Mouse (Mus musculus): ENCODE data around the gene Lnx1. TPM values are rescaled to one million over a fixed set of nuclear protein-coding genes. Genes with fewer than 3 reads are reported as not detected.

The Lnx1 gene
- polyA plus RNA-seq, 1 experiment from 2014 or later = 0.80 TPM

DNA sequence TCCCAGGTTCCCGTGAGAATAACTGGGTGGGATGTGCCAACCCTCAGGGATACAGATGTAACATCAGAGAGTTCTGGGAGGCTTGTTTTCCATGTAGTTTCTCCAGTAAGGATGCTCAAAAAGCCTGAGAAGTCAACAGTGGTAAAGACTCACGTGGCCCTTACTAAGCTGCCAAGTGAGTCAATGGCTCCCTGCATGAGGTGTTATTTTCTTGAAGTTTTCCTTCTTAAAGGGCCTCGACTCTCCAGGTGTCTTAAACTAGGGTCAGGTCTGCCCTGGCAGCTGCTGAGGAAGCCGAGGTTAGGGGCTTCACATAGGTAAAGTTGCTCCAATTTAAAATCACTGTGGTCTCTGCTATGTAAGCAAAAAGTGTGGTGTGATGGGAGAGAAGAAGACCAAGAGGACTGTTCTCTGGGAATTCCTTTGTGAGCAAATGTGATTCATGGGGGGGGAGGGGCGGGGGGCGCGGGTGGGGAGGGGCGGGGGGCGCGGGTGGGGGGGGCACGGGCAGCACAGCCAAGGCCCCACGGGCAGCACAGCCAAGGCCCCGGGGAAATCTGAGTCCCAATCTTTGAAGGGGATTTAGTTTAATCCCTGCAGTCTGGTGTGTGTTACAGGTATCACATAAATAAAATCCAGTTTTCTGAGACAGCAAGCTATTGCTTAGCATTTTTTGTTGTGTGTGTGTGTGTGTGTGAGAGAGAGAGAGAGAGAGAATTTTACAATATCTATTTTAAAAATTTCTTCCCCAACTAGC is 84.7 kb downstream of the Lnx1 start:
- no peak overlapping the region for H3K4me3 ChIP-seq (replicated peaks)
- WGBS = 70% methylated on average over 9 of the region's 13 CpGs
- no peak for ATAC-seq (ENCODE audit: low FRiP score)
- no peaks in the 10 kb centered on the region for H3K9me3 ChIP-seq
- H3K36me3 ChIP-seq (replicated peaks) = no peaks in the 10 kb centered on the region
- no peak overlapping the region for H3K9ac ChIP-seq
- peaks cover 7% of the 10 kb centered on the region; the same call in 1 of the 2 replicates for H3K4me1 ChIP-seq
- H3K27ac ChIP-seq = 0 out of 2 replicates have a peak overlapping the region, but pooled peaks have one; percentile 42
- no peaks in the 10 kb centered on the region for H3K27me3 ChIP-seq
- no peak overlapping the region for H3K4me2 ChIP-seq

DNA sequence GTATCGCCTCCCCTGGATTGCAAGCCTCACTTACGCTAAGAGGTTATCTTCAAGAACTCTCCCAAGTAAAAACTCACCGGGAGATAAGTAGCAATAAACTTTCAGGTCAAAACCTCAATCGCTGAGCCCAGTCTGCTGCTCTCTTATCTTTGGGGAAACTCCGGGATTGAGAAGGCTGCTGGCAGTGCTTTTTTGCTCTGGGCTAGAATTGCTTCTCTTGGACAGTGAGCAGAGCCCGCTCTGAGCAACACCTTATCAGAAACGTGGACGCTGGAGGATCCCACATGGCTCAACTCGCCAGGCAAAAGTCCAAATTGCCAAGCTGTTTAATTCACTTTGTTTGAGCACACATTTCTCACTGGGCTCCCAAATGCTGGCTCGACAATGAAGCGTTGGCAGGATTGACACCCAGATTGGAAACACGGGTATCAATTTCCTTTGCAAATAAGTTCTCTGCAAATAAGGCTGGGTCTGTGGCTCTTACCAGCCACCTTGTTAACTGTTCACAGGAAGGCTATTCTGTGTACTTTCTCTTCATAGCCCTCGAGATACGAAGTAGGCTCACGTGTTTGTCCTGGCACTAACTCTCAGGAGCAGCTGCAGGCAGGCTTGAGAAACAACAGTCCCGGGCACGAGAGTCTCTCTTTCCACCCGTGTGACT is 89.1 kb downstream of the Lnx1 start:
- H3K4me2 ChIP-seq = no peak overlapping the region
- no peak overlapping the region for H3K4me3 ChIP-seq (replicated peaks)
- H3K27me3 ChIP-seq = no peaks in the 10 kb centered on the region
- WGBS = 82% methylated on average over 18 of the region's 18 CpGs
- ATAC-seq (ENCODE audit: low FRiP score) = no peak
- no peaks in the 10 kb centered on the region for H3K36me3 ChIP-seq (replicated peaks)
- no peak overlapping the region for H3K27ac ChIP-seq
- no peaks in the 10 kb centered on the region for H3K4me1 ChIP-seq
- H3K9ac ChIP-seq = no peak overlapping the region
- H3K9me3 ChIP-seq = no peaks in the 10 kb centered on the region

DNA sequence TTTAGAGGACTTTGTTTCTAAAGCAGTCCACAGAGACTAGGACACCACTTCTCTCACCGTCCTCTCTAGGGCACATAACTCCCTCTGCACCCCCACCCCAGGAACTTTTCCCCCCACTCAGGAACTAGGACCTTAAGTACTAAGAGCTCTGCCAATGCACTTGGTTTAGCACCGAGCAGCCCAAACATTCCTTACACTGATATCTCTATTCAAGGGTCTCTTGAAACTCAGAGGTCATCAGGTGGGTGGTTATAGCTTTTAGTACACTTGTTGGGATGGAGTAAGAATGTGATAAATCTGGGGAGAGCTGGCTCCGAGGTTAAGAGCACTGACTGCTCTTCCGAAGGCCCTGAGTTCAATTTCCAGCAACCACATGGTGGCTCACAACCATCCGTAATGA is 90.0 kb downstream of the Lnx1 start:
- no peak overlapping the region for H3K4me2 ChIP-seq
- no peaks in the 10 kb centered on the region for H3K4me1 ChIP-seq
- no peaks in the 10 kb centered on the region for H3K36me3 ChIP-seq (replicated peaks)
- H3K9me3 ChIP-seq = no peaks in the 10 kb centered on the region
- H3K9ac ChIP-seq = no peak overlapping the region
- no peak overlapping the region for H3K27ac ChIP-seq
- no peak overlapping the region for H3K4me3 ChIP-seq (replicated peaks)
- 89% methylated on average over 5 of the region's 5 CpGs for WGBS
- H3K27me3 ChIP-seq = no peaks in the 10 kb centered on the region
- ATAC-seq (ENCODE audit: low FRiP score) = no peak

DNA sequence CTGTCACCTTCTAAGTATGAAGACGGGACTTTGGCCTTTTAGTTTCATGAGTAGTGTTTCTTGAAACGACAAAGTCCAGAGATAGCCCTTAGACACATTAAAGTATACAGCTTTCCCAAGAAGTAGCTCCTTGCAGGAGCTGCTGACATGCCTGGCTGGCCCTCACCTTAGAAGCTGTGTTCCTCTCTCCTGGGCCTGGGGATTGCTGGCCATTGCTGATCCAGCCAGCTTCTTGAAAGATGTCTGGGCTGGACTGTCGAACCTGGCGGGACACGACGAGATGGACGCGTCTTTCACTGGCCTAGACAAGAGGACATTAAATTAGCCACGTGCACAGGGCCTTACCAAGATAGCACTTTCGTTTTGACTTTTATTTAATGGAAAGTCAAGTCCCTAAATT is 92.2 kb downstream of the Lnx1 start:
- no peaks in the 10 kb centered on the region for H3K9me3 ChIP-seq
- H3K4me2 ChIP-seq = no peak overlapping the region
- no peak for ATAC-seq (ENCODE audit: low FRiP score)
- no peak overlapping the region for H3K9ac ChIP-seq
- H3K4me1 ChIP-seq = no peaks in the 10 kb centered on the region
- no peaks in the 10 kb centered on the region for H3K27me3 ChIP-seq
- no peak overlapping the region for H3K27ac ChIP-seq
- 86% methylated on average over 10 of the region's 10 CpGs for WGBS
- H3K4me3 ChIP-seq (replicated peaks) = no peak overlapping the region
- no peaks in the 10 kb centered on the region for H3K36me3 ChIP-seq (replicated peaks)

DNA sequence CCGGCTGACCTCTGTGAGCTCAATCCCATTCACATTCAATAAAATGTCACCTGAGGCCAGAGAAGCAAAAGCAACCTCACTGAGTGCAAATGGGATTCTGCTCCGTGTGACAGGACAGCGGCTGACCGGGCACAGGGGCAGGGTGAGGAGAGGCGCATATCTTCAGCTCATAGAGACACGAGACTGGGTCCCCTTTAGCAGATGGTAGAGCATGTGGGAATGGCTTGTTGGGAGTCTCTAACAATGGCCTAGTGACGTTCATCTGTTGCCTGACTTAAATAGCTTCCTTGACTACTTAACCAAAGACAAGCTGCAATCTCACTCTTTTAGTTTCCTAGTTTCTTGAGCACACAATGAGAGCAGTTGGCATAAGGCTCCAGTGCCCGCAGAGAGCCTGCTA is 96.5 kb downstream of the Lnx1 start:
- Histone ChIP-seq H3K27me3 (no peaks in the 10 kb centered on the region), H3K27ac (no peak overlapping the region), H3K9me3 (no peaks in the 10 kb centered on the region), H3K4me1 (no peaks in the 10 kb centered on the region), H3K9ac (no peak overlapping the region), H3K4me3 (replicated peaks) (no peak overlapping the region), H3K4me2 (no peak overlapping the region), H3K36me3 (replicated peaks) (no peaks in the 10 kb centered on the region)
- ATAC-seq (ENCODE audit: low FRiP score) = no peak
- WGBS = 85% methylated on average over 8 of the region's 8 CpGs

DNA sequence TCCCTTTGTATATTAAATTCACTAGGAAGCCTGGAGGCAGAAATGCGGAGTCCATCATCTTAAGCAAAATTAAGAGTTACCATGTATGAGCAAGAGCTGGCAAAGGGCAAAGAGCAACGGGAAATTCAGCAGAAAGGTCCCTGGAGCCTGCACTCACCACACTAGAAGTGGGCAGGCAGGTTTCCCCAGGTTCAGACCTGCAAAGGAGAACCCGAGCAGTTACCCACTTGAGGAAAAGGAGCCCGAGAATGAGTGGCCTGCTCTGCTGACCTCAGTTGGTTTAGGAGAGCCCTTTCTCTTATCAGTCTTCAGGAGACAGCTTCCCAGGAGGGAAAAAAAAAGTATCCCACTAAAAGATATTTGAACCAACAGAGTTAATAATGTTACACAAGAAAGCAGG is 99.4 kb downstream of the Lnx1 start:
- no peak overlapping the region for H3K4me2 ChIP-seq
- no peaks in the 10 kb centered on the region for H3K4me1 ChIP-seq
- no peaks in the 10 kb centered on the region for H3K9me3 ChIP-seq
- 80% methylated on average over 4 of the region's 4 CpGs for WGBS
- H3K4me3 ChIP-seq (replicated peaks) = no peak overlapping the region
- peaks cover 9% of the 10 kb centered on the region for H3K36me3 ChIP-seq (replicated peaks)
- ATAC-seq (ENCODE audit: low FRiP score) = no peak
- H3K27me3 ChIP-seq = no peaks in the 10 kb centered on the region
- H3K27ac ChIP-seq = no peak overlapping the region
- H3K9ac ChIP-seq = no peak overlapping the region

DNA sequence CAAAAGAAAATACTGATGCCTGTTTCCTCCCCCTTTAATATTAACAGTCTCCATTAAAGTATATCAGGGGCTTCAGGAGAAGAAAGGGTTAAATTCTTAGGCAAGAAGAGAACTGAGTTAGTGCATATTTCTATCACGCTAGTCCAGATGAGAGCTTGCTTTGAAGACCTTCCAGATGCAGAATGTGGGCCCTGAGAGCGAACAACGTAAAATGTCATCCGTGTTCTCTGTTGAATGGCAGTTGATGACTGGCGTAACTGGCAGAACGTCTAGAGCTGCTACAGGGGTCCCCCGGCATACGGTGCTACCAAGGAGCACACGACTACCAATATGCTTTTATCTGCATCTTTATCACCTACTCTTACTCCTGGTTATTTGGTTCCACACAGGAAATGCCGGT is 100.3 kb downstream of the Lnx1 start:
- no peak overlapping the region for H3K9ac ChIP-seq
- WGBS = 90% methylated on average over 10 of the region's 10 CpGs
- no peaks in the 10 kb centered on the region for H3K9me3 ChIP-seq
- no peaks in the 10 kb centered on the region for H3K27me3 ChIP-seq
- peaks cover 15% of the 10 kb centered on the region for H3K36me3 ChIP-seq (replicated peaks)
- no peak overlapping the region for H3K4me2 ChIP-seq
- H3K27ac ChIP-seq = no peak overlapping the region
- no peaks in the 10 kb centered on the region for H3K4me1 ChIP-seq
- ATAC-seq (ENCODE audit: low FRiP score) = no peak
- no peak overlapping the region for H3K4me3 ChIP-seq (replicated peaks)

DNA sequence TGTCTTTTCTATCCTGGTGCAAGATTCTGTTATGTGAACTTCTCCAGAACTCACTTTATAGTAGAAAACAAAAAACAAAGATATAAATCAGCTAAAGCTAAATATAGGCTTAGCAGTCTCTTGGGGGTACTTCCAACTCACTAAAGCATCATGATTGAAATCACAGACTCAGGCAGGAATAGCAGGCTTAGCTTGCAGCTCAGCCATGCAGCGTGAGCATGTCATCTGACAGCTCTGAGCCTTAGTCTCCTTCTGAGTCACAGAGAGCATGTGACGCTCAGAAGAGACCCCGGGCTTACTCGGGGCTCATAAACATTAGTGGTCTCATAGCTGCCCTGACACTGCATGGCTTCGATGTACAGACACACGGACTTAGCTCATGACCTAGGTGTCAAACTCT is 100.7 kb downstream of the Lnx1 start:
- Histone ChIP-seq H3K4me3 (replicated peaks) (no peak overlapping the region), H3K9me3 (no peaks in the 10 kb centered on the region), H3K27ac (no peak overlapping the region), H3K27me3 (no peaks in the 10 kb centered on the region), H3K4me1 (no peaks in the 10 kb centered on the region), H3K9ac (no peak overlapping the region), H3K36me3 (replicated peaks) (peaks cover 19% of the 10 kb centered on the region), H3K4me2 (no peak overlapping the region)
- ATAC-seq (ENCODE audit: low FRiP score) = no peak
- WGBS = 88% methylated on average over 6 of the region's 6 CpGs

DNA sequence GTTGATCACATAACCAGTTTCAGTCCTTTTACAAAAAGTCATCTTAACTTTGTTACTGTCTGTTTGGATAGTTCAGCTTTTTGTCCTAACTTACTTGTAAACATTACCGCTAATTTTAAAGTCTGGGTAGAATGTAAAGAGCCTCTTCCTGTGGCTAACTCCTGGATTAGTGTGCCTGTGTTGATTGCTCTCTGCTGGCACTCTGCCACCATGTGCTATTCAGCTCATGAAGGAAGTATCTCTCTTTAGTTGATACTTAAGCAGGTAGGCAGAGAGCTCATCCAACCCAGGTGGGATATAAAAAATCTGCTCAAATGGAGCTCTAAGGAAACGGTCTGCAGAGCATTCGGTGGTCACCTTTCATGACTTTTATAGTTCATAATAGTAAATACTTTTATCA is 101.5 kb downstream of the Lnx1 start:
- no peak for ATAC-seq (ENCODE audit: low FRiP score)
- H3K27ac ChIP-seq = no peak overlapping the region
- H3K36me3 ChIP-seq (replicated peaks) = peaks cover 25% of the 10 kb centered on the region
- no peak overlapping the region for H3K4me3 ChIP-seq (replicated peaks)
- WGBS = 92% methylated on average over 3 of the region's 3 CpGs
- H3K27me3 ChIP-seq = no peaks in the 10 kb centered on the region
- no peaks in the 10 kb centered on the region for H3K4me1 ChIP-seq
- H3K9ac ChIP-seq = no peak overlapping the region
- H3K4me2 ChIP-seq = no peak overlapping the region
- H3K9me3 ChIP-seq = no peaks in the 10 kb centered on the region

DNA sequence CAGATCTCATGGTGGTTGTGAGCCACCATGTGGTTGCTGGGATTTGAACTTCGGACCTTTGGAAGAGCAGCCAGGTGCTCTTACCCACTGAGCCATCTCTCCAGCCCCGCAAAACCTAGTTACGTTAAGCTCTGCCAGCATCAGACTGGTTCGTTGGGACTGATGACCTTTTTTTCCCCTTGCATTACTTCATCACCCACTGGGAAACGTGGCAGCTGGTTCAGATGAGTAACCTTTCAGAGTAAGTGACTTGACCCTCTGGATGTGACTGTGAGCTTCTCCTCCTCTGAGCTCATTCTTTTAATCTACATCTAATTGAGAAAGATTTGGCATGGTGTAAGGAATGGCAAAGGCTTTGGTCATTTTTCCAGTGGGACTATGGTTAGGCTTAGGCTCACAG is 102.7 kb downstream of the Lnx1 start:
- Histone ChIP-seq H3K9ac (no peak overlapping the region), H3K9me3 (no peaks in the 10 kb centered on the region), H3K27ac (no peak overlapping the region), H3K4me2 (no peak overlapping the region), H3K27me3 (no peaks in the 10 kb centered on the region), H3K4me1 (no peaks in the 10 kb centered on the region), H3K36me3 (replicated peaks) (peaks cover 33% of the 10 kb centered on the region), H3K4me3 (replicated peaks) (no peak overlapping the region)
- ATAC-seq (ENCODE audit: low FRiP score) = no peak
- WGBS = 84% methylated on average over 5 of the region's 5 CpGs

DNA sequence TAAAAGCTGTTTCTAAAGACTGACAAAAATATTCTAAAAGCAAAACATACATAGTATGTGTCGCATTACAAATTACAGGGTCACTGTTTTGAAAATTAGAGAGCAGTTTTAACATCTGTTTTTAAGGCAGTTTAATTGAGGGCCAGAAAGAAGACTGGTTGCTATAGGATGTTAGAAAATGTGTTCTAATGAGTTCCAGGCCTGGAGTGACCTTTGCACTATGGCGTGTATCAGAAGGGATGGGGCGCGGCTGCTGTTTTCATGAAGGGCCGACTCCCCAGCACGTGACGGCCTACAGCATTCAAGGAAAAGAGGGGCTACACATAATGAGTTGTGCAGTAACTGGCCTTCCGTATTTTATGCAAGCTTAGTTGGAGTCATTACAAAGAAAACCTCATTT is 109.6 kb downstream of the Lnx1 start:
- ATAC-seq (ENCODE audit: low FRiP score) = no peak
- H3K4me1 ChIP-seq = no peaks in the 10 kb centered on the region
- WGBS = 76% methylated on average over 8 of the region's 8 CpGs
- H3K4me2 ChIP-seq = no peak overlapping the region
- no peak overlapping the region for H3K4me3 ChIP-seq (replicated peaks)
- H3K27ac ChIP-seq = no peak overlapping the region
- no peaks in the 10 kb centered on the region for H3K27me3 ChIP-seq
- H3K36me3 ChIP-seq (replicated peaks) = peaks cover 76% of the 10 kb centered on the region
- H3K9me3 ChIP-seq = no peaks in the 10 kb centered on the region
- H3K9ac ChIP-seq = no peak overlapping the region

DNA sequence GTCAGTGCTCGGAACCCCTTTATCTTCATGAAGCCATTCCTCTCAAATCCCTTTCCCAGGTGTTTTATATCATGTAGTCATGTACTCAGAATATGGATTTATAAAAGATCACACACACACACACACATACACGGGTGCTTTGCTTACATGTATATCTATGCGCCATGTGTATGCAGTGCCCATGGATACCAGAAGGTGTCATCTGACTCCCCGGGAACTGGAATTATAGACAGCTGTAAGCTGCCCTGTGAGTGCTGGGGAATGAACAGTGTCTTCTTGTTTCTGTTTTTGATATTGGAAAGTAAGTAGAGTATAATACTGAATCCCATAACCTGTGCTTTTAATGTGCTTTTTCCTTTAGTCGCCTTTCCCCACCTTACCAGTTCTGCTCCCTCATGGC is 111.3 kb downstream of the Lnx1 start:
- no peak overlapping the region for H3K27ac ChIP-seq
- H3K27me3 ChIP-seq = no peaks in the 10 kb centered on the region
- ATAC-seq (ENCODE audit: low FRiP score) = no peak
- no peaks in the 10 kb centered on the region for H3K9me3 ChIP-seq
- peaks cover 72% of the 10 kb centered on the region for H3K36me3 ChIP-seq (replicated peaks)
- H3K9ac ChIP-seq = no peak overlapping the region
- 91% methylated on average over 5 of the region's 5 CpGs for WGBS
- no peak overlapping the region for H3K4me3 ChIP-seq (replicated peaks)
- H3K4me2 ChIP-seq = no peak overlapping the region
- H3K4me1 ChIP-seq = no peaks in the 10 kb centered on the region

DNA sequence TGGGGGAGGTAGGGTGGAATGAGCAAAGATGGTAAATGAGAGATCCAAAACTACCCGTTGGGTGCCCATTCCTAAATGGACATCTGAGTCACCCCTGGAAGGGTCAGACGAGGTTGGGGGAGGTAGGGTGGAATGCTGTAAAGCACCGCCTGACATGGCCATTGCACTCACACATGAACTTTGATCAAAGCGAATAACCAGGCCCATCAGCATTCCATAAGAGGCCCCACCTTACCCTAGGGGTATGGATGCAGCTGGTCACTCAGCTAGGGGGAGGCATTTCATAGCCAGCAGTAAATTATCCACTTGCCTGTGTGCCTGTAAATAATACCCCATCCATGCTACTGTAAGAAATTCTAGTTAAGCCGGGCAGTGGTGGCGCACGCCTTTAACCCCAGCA is 113.6 kb downstream of the Lnx1 start:
- Histone ChIP-seq H3K9ac (no peak overlapping the region), H3K27me3 (no peaks in the 10 kb centered on the region), H3K4me1 (no peaks in the 10 kb centered on the region), H3K4me2 (no peak overlapping the region), H3K9me3 (no peaks in the 10 kb centered on the region), H3K36me3 (replicated peaks) (peaks cover 57% of the 10 kb centered on the region), H3K27ac (no peak overlapping the region), H3K4me3 (replicated peaks) (no peak overlapping the region)
- WGBS = 97% methylated on average over 7 of the region's 7 CpGs
- no peak for ATAC-seq (ENCODE audit: low FRiP score)

Measured in forebrain, embryonic 12.5 days (tissue).